Mouse (Mus musculus) macrophage (primary cell): ENCODE results near the gene Ptprr. TPM values are rescaled to one million over a fixed set of nuclear protein-coding genes. Genes with fewer than 3 reads are reported as not detected.

ENCODE experiments used
- H3K27ac ChIP-seq: fragments of 350-480 bp; formaldehyde crosslinking; 2 replicates; pipeline ENCODE4 v1.9.0; 2021
- H3K36me3 ChIP-seq: fragments of 350-480 bp; formaldehyde crosslinking; 2 replicates; pipeline ENCODE4 v1.9.0; 2021; ENCODE audit errors: inconsistent target
- H3K4me3 ChIP-seq: fragments of 350-480 bp; formaldehyde crosslinking; 2 replicates; pipeline ENCODE4 v1.9.0; 2021; ENCODE audit errors: inconsistent target
- H3K79me2 ChIP-seq: fragments of 350-480 bp; formaldehyde crosslinking; 2 replicates; pipeline ENCODE4 v1.9.0; 2021; ENCODE audit errors: inconsistent target
- WGBS: methylation state at CpG from one replicate; pipeline ENCODE4 v1.1.7; 2026; ENCODE audit warnings: inconsistent platforms; ENCODE audit not compliant: missing documents; 5-methylcytosine and 5-hydroxymethylcytosine counted together
- polyA plus RNA-seq: library from polyadenylated mRNA; stranded (reverse); fragments of 250-400 nt; gene quantifications from 3 replicates; pipeline ENCODE4 v1.2.4, GENCODE M21; 2018; ENCODE audit warnings: inconsistent platforms

Gene Ptprr
- polyA plus RNA-seq, 1 experiment from 2014 or later, result not detected

GRCm38 (mm10) chr10:116196596-116197415, 178.8 kb downstream of the Ptprr start:
- Histone ChIP-seq H3K4me3 (no peak overlapping the region), H3K79me2 (no peaks in the 10 kb centered on the region), H3K36me3 (no peaks in the 10 kb centered on the region), H3K27ac (no peak overlapping the region)
- 37% methylated on average over 14 of the region's 14 CpGs for WGBS

- Histone ChIP-seq H3K27ac (no peak overlapping the region), H3K4me3 (no peak overlapping the region)
- 10% methylated on average over 4 of the region's 4 CpGs for WGBS
Measured at GRCm38 (mm10) chr10:116197416-116197939, 179.5 kb downstream of the Ptprr start.

GRCm38 (mm10) chr10:116199035-116199434, 181.0 kb downstream of the Ptprr start:
- H3K36me3 ChIP-seq, result no peaks in the 10 kb centered on the region
- 22% methylated on average over 4 of the region's 5 CpGs for WGBS

More at GRCm38 (mm10) chr10:116197416-116197939, 179.5 kb downstream of the Ptprr start:
- H3K79me2 ChIP-seq, result no peaks in the 10 kb centered on the region
- no peaks in the 10 kb centered on the region for H3K36me3 ChIP-seq

GRCm38 (mm10) chr10:116201542-116201941, 183.5 kb downstream of the Ptprr start:
- 96% methylated on average over 8 of the region's 8 CpGs for WGBS
- Histone ChIP-seq H3K36me3 (no peaks in the 10 kb centered on the region), H3K79me2 (no peaks in the 10 kb centered on the region), H3K27ac (no peak overlapping the region), H3K4me3 (no peak overlapping the region)

More at GRCm38 (mm10) chr10:116199035-116199434, 181.0 kb downstream of the Ptprr start:
- Histone ChIP-seq H3K27ac (no peak overlapping the region), H3K79me2 (no peaks in the 10 kb centered on the region), H3K4me3 (no peak overlapping the region)

GRCm38 (mm10) chr10:116205580-116206358, 187.8 kb downstream of the Ptprr start:
- Histone ChIP-seq H3K4me3 (no peak overlapping the region), H3K79me2 (no peaks in the 10 kb centered on the region), H3K36me3 (no peaks in the 10 kb centered on the region), H3K27ac (no peak overlapping the region)
- WGBS, result 61% methylated on average over 15 of the region's 15 CpGs

- no peak overlapping the region for H3K27ac ChIP-seq
- H3K36me3 ChIP-seq, result no peaks in the 10 kb centered on the region
- H3K79me2 ChIP-seq, result no peaks in the 10 kb centered on the region
- H3K4me3 ChIP-seq, result no peak overlapping the region
- 78% methylated on average over 11 of the region's 11 CpGs for WGBS
Measured at GRCm38 (mm10) chr10:116206449-116206848, 188.4 kb downstream of the Ptprr start.

GRCm38 (mm10) chr10:116207987-116208726, 190.1 kb downstream of the Ptprr start:
- 9% methylated on average over 9 of the region's 9 CpGs for WGBS
- Histone ChIP-seq H3K27ac (no peak overlapping the region), H3K36me3 (no peaks in the 10 kb centered on the region), H3K79me2 (no peaks in the 10 kb centered on the region), H3K4me3 (no peak overlapping the region)

- WGBS, result 14% methylated on average over 9 of the region's 9 CpGs
- H3K27ac ChIP-seq, result no peak overlapping the region
- H3K36me3 ChIP-seq, result no peaks in the 10 kb centered on the region
- no peaks in the 10 kb centered on the region for H3K79me2 ChIP-seq
- no peak overlapping the region for H3K4me3 ChIP-seq
Measured at GRCm38 (mm10) chr10:116208727-116209115, 190.7 kb downstream of the Ptprr start.

- H3K36me3 ChIP-seq, result no peaks in the 10 kb centered on the region
- no peaks in the 10 kb centered on the region for H3K79me2 ChIP-seq
- no peak overlapping the region for H3K27ac ChIP-seq
- H3K4me3 ChIP-seq, result no peak overlapping the region
- 56% methylated on average over 3 of the region's 3 CpGs for WGBS
Measured at GRCm38 (mm10) chr10:116212127-116212526, 194.1 kb downstream of the Ptprr start.

- WGBS, result 94% methylated on average over 12 of the region's 12 CpGs
- Histone ChIP-seq H3K36me3 (no peaks in the 10 kb centered on the region), H3K4me3 (no peak overlapping the region), H3K79me2 (no peaks in the 10 kb centered on the region), H3K27ac (no peak overlapping the region)
Measured at GRCm38 (mm10) chr10:116220336-116221118, 202.5 kb downstream of the Ptprr start.

GRCm38 (mm10) chr10:116235299-116235698, 217.3 kb downstream of the Ptprr start:
- H3K4me3 ChIP-seq, result no peak overlapping the region
- WGBS, result 53% methylated on average over 5 of the region's 5 CpGs
- no peaks in the 10 kb centered on the region for H3K36me3 ChIP-seq
- H3K27ac ChIP-seq, result no peak overlapping the region
- H3K79me2 ChIP-seq, result no peaks in the 10 kb centered on the region

GRCm38 (mm10) chr10:116242200-116242599, 224.2 kb downstream of the Ptprr start:
- Histone ChIP-seq H3K36me3 (no peaks in the 10 kb centered on the region), H3K27ac (no peak overlapping the region), H3K79me2 (no peaks in the 10 kb centered on the region), H3K4me3 (no peak overlapping the region)
- WGBS, result 32% methylated on average over 7 of the region's 7 CpGs

GRCm38 (mm10) chr10:116243373-116243772, 225.4 kb downstream of the Ptprr start:
- Histone ChIP-seq H3K4me3 (no peak overlapping the region), H3K79me2 (no peaks in the 10 kb centered on the region), H3K36me3 (no peaks in the 10 kb centered on the region), H3K27ac (no peak overlapping the region)
- 86% methylated on average over 6 of the region's 7 CpGs for WGBS

- no peaks in the 10 kb centered on the region for H3K36me3 ChIP-seq
- no peak overlapping the region for H3K27ac ChIP-seq
- no peak overlapping the region for H3K4me3 ChIP-seq
- 84% methylated on average over 2 of the region's 2 CpGs for WGBS
- H3K79me2 ChIP-seq, result no peaks in the 10 kb centered on the region
Measured at GRCm38 (mm10) chr10:116245632-116246031, 227.6 kb downstream of the Ptprr start.
